Mouse (Mus musculus): Measurements from ENCODE around the gene Fam19a1. TPM values are rescaled to one million over a fixed set of nuclear protein-coding genes. Genes with fewer than 3 reads are reported as not detected.

Gene Fam19a1
- polyA plus RNA-seq, 1 experiment from 2014 or later, result 0.79 TPM

DNA sequence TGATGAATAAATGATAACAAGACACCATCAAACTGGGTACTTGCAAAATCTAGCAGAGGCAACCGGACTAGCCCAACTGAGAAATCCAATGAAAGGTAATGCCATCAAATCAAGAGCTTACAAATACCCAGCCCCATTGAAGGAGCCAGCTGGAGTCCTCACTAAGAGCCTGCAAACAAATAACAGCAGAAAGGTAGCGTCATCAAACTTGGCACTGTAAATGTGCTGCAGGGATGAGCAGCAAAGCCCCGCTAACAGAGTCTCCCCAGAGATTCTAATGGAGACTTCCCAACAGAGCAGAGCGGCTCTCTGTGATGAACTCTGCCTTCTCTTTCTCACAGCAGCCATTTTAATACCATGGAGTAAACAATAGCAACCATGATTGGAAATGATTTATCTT lies 305.9 kb downstream of the Fam19a1 start:
- WGBS, result 80% methylated on average over 4 of the region's 4 CpGs
- Histone ChIP-seq H3K27ac (no peak overlapping the region), H3K36me3 (no peaks in the 10 kb centered on the region), H3K4me3 (no peak overlapping the region), H3K4me1 (no peaks in the 10 kb centered on the region), H3K9me3 (no peaks in the 10 kb centered on the region), H3K27me3 (ENCODE audit: insufficient read depth, poor library complexity, severe bottlenecking) (no peaks in the 10 kb centered on the region)
- DNase-seq (ENCODE audit: low spot score), result no peak

DNA sequence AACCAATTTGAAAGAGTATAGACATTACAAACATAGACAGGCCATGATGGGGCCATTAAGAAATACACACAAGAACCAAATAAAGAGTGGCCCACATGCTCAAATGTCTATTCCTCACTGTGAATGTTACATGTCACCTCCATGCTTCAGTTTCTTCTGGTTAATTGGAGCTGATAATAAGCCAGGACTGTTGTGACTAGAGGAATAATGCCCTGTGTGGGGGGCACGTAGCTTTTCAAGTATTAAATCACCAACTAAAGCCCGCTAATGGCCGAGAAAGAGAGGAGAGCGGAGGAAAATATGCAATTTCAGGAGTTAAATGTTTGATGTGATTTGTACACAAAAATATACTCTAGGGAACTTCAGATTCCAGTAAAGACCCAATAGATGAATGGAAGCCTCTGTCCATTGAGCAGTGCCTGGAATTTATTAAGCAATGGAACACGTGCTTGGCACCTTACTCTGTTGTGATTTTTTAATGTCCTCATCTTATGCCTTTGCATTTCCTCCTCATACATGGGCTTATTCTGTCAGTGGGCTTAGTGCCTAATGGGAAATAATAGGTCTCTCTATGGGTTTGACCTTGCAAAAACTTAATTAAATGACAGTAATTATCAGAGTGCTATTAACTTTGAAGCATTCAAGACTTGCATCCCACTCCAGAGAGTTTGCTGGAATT lies 306.9 kb downstream of the Fam19a1 start:
- H3K4me1 ChIP-seq, result no peaks in the 10 kb centered on the region
- no peaks in the 10 kb centered on the region for H3K27me3 ChIP-seq (ENCODE audit: insufficient read depth, poor library complexity, severe bottlenecking)
- WGBS, result 89% methylated on average over 5 of the region's 5 CpGs
- H3K27ac ChIP-seq, result no peak overlapping the region
- no peak overlapping the region for H3K4me3 ChIP-seq
- no peaks in the 10 kb centered on the region for H3K36me3 ChIP-seq
- H3K9me3 ChIP-seq, result no peaks in the 10 kb centered on the region
- no peak for DNase-seq (ENCODE audit: low spot score)

DNA sequence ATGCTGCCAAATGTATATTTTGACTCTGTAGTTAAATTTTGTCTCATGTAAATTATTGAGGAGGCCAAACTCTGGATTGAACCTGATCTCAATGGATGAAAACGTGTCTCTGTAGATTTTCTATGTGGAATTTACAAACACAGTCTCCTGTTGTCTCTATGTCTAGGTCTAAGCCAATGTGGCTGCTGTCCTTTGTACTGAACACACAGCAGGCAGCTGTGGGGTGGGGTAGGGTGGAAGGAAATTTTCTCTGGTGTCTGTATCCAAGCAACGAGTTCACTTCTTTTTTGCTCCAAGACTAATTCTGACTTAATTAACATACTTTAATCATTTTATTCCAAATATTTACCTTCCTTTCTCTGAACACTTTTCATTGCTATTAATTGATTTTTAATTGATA lies 307.6 kb downstream of the Fam19a1 start:
- no peaks in the 10 kb centered on the region for H3K4me1 ChIP-seq
- no peaks in the 10 kb centered on the region for H3K27me3 ChIP-seq (ENCODE audit: insufficient read depth, poor library complexity, severe bottlenecking)
- H3K4me3 ChIP-seq, result no peak overlapping the region
- no peak for DNase-seq (ENCODE audit: low spot score)
- H3K27ac ChIP-seq, result no peak overlapping the region
- 50% methylated on average over 2 of the region's 2 CpGs for whole genome bisulfite sequencing
- H3K9me3 ChIP-seq, result no peaks in the 10 kb centered on the region
- no peaks in the 10 kb centered on the region for H3K36me3 ChIP-seq

DNA sequence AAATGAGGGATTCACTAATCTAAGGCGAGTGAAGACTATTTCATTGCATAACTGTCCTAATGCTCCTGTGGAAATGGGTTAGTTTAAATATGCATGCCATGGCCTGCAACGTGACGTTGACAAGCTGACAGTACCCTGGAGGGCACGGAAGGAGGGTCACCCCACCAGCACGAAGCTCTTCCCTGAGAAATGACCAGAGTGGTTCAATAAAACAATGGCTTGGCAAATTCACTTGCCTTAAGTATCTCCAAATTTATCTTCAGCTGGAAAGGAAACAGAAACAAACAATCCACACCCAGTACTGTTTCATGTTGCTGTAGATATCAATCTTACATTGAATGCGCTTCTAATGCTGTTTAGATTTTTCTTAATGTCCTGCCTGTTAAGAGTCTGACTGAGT lies 316.4 kb downstream of the Fam19a1 start:
- no peaks in the 10 kb centered on the region for H3K9me3 ChIP-seq
- WGBS, result 72% methylated on average over 6 of the region's 6 CpGs
- no peaks in the 10 kb centered on the region for H3K36me3 ChIP-seq
- no peaks in the 10 kb centered on the region for H3K4me1 ChIP-seq
- H3K27ac ChIP-seq, result no peak overlapping the region
- no peak overlapping the region for H3K4me3 ChIP-seq
- no peaks in the 10 kb centered on the region for H3K27me3 ChIP-seq (ENCODE audit: insufficient read depth, poor library complexity, severe bottlenecking)
- DNase-seq (ENCODE audit: low spot score), result no peak

DNA sequence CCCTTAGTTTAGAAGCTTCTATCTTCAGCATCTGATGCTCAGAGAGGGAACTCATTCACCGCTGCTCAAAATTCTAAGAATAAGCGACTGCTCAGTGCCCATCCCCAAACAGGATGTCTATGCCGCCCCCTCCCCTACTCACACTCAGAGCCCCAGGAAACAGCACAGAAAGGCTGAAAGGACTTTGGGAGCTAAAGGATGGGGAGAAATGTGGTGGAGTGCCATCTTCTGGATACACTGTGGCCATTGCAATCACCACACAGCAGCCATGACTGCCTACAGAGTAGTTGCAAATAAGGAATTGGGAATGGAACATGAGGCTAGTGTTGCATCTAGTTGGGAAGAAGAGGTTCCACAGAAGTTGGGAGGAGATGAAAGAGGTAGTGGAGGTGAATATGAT lies 319.4 kb downstream of the Fam19a1 start:
- no peak for DNase-seq (ENCODE audit: low spot score)
- no peak overlapping the region for H3K27ac ChIP-seq
- H3K4me1 ChIP-seq, result no peaks in the 10 kb centered on the region
- no peaks in the 10 kb centered on the region for H3K9me3 ChIP-seq
- no peak overlapping the region for H3K4me3 ChIP-seq
- no peaks in the 10 kb centered on the region for H3K36me3 ChIP-seq
- 33% methylated on average over 3 of the region's 3 CpGs for WGBS
- no peaks in the 10 kb centered on the region for H3K27me3 ChIP-seq (ENCODE audit: insufficient read depth, poor library complexity, severe bottlenecking)

DNA sequence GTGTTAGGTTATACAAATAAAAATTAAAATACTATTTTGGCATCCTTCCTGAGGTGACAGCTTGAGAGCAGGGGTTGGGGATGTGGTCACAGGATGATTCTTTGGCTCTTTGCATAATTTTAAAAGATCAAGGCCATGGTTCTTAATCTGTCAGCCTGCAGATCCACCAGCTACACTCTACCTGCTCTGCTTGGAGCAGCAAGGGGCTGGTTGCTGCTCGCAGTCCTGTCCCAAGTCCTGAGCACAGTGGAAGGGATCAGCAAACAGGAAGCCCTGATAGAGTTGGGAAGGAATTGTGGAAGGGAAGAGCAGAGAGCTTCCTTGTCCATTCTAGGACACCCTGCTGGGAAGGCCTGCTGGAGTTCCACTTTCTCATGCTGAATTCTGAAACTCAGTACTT lies 320.9 kb downstream of the Fam19a1 start:
- Histone ChIP-seq H3K9me3 (no peaks in the 10 kb centered on the region), H3K27me3 (ENCODE audit: insufficient read depth, poor library complexity, severe bottlenecking) (no peaks in the 10 kb centered on the region), H3K36me3 (no peaks in the 10 kb centered on the region), H3K4me1 (no peaks in the 10 kb centered on the region), H3K27ac (no peak overlapping the region), H3K4me3 (no peak overlapping the region)
- 77% methylated on average over 1 of the region's 1 CpGs for WGBS
- no peak for DNase-seq (ENCODE audit: low spot score)

DNA sequence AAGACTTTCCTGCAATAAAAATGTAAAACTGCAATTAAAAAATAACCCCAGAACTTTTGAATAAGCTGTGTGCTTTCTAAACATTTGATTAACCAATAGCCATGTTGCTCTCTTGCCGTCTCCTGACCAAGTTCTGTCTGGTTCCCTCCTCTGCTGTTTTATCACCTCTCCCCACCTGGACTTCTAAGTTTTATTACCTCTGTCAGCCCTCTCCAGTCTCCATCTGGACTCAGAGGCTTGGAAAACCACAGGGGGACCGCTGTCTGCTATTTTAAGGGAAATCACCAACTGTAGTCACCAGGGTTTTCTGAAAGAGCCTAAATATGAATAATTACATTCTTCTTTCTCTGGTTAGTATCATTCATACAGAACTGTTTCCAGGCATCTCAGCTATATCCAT lies 322.6 kb downstream of the Fam19a1 start:
- H3K27me3 ChIP-seq (ENCODE audit: insufficient read depth, poor library complexity, severe bottlenecking), result no peaks in the 10 kb centered on the region
- H3K9me3 ChIP-seq, result no peaks in the 10 kb centered on the region
- WGBS, result 78% methylated on average over 2 of the region's 2 CpGs
- no peak for DNase-seq (ENCODE audit: low spot score)
- no peaks in the 10 kb centered on the region for H3K36me3 ChIP-seq
- no peak overlapping the region for H3K4me3 ChIP-seq
- no peaks in the 10 kb centered on the region for H3K4me1 ChIP-seq
- no peak overlapping the region for H3K27ac ChIP-seq

DNA sequence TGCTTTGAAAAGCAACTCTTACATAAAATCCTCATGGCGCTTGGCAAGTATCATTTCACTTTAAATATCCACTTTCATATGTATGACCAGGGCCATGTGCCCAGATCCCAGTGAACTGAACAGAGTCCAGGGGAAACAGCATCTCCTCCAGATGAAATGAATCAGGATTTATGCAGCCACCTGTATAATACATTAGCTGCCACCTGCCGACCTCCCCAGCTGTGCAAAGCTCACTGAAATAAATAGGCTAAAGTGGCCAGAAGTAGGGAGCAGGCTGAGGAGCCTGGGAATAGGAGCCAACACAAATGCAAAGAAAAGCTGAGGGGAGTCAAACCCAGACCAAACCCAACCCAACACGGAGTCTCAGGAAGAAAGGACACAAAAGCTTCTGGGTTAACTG lies 324.9 kb downstream of the Fam19a1 start:
- H3K27ac ChIP-seq, result no peak overlapping the region
- 72% methylated on average over 3 of the region's 3 CpGs for WGBS
- H3K4me1 ChIP-seq, result no peaks in the 10 kb centered on the region
- H3K9me3 ChIP-seq, result no peaks in the 10 kb centered on the region
- no peak for DNase-seq (ENCODE audit: low spot score)
- H3K27me3 ChIP-seq (ENCODE audit: insufficient read depth, poor library complexity, severe bottlenecking), result no peaks in the 10 kb centered on the region
- no peak overlapping the region for H3K4me3 ChIP-seq
- H3K36me3 ChIP-seq, result no peaks in the 10 kb centered on the region

DNA sequence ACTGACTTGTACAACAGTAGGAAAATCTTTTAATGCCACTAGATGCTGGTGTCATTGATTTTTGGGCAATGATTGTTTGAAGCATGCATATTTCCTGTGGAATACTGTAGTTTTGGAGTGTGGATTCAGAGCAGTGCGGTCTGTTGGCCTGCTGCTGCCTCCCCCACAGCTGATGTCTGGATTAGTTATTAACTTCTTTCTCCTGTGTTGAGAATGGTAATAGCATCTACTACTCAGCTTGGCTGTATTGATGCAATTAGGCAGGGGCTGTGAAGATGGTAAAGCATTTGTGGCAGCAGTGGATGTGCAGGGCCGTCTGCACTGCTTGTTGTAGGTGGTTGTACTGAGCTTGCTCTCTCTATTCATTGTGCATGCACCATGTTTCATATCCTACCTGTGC lies 326.5 kb downstream of the Fam19a1 start:
- no peak for DNase-seq (ENCODE audit: low spot score)
- Histone ChIP-seq H3K4me3 (no peak overlapping the region), H3K27me3 (ENCODE audit: insufficient read depth, poor library complexity, severe bottlenecking) (no peaks in the 10 kb centered on the region), H3K9me3 (no peaks in the 10 kb centered on the region), H3K4me1 (no peaks in the 10 kb centered on the region), H3K36me3 (no peaks in the 10 kb centered on the region), H3K27ac (no peak overlapping the region)
- WGBS, result 83% methylated on average over 2 of the region's 2 CpGs

DNA sequence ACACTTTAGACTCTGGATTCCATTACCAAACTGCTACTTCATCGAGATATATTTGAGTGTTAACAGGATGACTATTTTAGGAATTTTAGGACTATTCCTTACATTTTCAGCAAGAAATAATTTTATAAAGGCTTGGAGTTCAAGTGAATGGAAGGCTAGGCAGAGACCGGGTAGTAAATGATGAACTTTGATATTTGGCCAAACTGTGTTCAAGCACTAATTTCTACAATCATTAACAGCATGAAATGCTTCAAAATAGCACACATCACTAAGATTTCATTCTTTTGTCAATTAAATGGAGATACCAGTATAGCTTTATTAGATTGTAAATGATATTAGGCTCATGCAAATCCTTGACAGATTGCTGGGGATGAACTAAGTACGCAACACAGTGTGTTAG lies 329.0 kb downstream of the Fam19a1 start:
- H3K27ac ChIP-seq, result no peak overlapping the region
- WGBS, result 84% methylated on average over 3 of the region's 3 CpGs
- H3K36me3 ChIP-seq, result no peaks in the 10 kb centered on the region
- no peaks in the 10 kb centered on the region for H3K27me3 ChIP-seq (ENCODE audit: insufficient read depth, poor library complexity, severe bottlenecking)
- H3K9me3 ChIP-seq, result no peaks in the 10 kb centered on the region
- H3K4me3 ChIP-seq, result no peak overlapping the region
- no peaks in the 10 kb centered on the region for H3K4me1 ChIP-seq
- DNase-seq (ENCODE audit: low spot score), result no peak

DNA sequence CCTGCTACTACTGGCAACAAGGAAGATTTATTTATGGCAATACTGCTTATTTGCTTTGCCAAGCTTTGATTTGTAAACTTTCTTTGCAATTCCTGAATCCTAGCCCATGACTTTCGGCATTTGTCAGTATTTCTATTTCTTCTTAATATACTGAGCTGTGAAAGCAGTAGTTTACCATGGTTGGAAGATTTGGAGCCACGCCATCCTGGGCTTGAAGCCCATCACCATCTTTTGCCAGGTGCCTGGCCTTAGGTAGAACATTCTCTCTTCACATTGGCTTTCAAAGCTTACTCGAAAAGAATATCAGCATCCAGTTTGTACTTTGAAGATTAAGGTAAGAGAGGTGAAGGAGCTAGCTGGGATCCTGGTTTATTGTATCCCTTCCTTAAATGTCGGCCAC lies 334.5 kb downstream of the Fam19a1 start:
- 83% methylated on average over 4 of the region's 4 CpGs for WGBS
- Histone ChIP-seq H3K4me3 (no peak overlapping the region), H3K36me3 (no peaks in the 10 kb centered on the region), H3K4me1 (no peaks in the 10 kb centered on the region), H3K27ac (no peak overlapping the region), H3K27me3 (ENCODE audit: insufficient read depth, poor library complexity, severe bottlenecking) (no peaks in the 10 kb centered on the region), H3K9me3 (no peaks in the 10 kb centered on the region)
- no peak for DNase-seq (ENCODE audit: low spot score)

DNA sequence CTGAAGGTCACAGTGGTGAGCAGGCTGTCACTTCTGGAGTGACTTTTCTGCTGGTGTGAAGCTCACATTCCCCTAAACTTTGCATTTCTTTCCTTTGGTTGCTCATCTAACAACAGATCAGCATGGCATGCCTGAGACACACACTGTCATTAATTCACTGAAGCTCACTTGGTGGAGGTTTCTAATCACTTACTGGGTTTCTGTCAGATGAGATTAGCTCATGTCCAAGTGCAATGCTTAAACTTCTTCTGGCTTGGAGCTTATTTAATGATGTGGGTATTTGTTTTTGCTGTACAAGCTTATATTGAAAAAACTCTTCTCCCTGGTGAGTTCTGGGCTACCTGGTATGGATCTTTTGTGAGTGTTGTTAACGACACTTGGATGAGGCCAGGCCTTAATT lies 343.3 kb downstream of the Fam19a1 start:
- Histone ChIP-seq H3K27me3 (ENCODE audit: insufficient read depth, poor library complexity, severe bottlenecking) (no peaks in the 10 kb centered on the region), H3K36me3 (no peaks in the 10 kb centered on the region), H3K27ac (no peak overlapping the region), H3K4me1 (no peaks in the 10 kb centered on the region; the same call in 1 of the 2 replicates), H3K4me3 (no peak overlapping the region), H3K9me3 (no peaks in the 10 kb centered on the region)
- WGBS, result 81% methylated on average over 1 of the region's 1 CpGs
- DNase-seq (ENCODE audit: low spot score), result no peak

DNA sequence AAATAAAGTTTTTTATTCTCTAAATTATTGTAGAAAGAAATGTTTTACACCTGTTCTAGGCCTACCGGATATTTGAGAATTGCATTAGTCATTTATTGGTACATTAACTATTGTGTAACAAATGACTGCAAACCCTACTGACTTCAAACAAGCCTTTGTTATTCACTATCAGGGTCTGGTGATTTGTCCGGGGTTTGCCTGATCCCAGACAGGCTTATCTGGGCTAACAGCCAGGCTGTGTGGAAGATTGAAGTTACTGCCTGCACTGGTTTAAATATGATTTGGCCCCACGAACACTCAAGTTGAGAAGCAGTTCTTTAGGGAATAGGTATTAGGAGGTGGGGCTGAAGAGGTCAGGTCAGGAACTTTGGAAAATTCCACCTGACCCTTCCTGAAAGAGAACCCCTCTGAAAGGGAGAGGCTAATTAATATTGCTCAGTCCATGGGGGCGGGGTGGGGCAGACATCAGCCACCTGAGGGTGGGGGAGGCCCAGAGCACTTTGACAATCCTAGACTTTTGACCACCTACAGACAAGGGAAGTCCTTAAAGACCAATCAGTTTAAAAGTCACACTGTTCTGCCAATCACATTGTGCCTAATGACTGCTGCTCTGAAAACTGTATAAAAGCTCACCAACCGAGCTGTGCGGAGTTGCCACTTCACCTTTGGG lies 344.8 kb downstream of the Fam19a1 start:
- Histone ChIP-seq H3K9me3 (no peaks in the 10 kb centered on the region), H3K4me1 (no peaks in the 10 kb centered on the region; the same call in 1 of the 2 replicates), H3K27ac (no peak overlapping the region), H3K36me3 (no peaks in the 10 kb centered on the region), H3K4me3 (no peak overlapping the region), H3K27me3 (ENCODE audit: insufficient read depth, poor library complexity, severe bottlenecking) (no peaks in the 10 kb centered on the region)
- 53% methylated on average over 6 of the region's 6 CpGs for WGBS
- no peak for DNase-seq (ENCODE audit: low spot score)

DNA sequence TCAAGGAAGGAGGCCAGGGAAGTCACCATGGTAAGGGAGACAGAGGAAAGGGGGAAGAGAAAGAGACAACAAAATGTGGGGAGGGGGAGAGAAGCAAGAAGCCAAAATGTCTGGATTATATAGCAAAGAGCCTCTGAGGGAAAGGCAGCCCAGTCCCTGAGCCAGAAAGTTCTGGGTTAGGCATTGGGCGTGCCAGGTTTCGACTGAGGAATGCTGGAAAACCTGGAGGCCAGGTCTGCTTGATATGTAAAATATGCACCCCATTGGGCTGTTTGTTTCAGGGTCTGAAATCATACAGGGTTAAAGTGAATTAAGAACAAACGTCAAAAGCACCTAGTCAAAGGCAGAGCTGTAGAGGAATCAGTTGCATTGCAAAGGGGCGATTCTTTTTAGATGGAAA lies 346.1 kb downstream of the Fam19a1 start:
- Histone ChIP-seq H3K4me1 (no peaks in the 10 kb centered on the region; the same call in 1 of the 2 replicates), H3K9me3 (no peaks in the 10 kb centered on the region), H3K36me3 (no peaks in the 10 kb centered on the region), H3K27me3 (ENCODE audit: insufficient read depth, poor library complexity, severe bottlenecking) (no peaks in the 10 kb centered on the region), H3K27ac (no peak overlapping the region), H3K4me3 (no peak overlapping the region)
- DNase-seq (ENCODE audit: low spot score), result no peak
- WGBS, result 61% methylated on average over 4 of the region's 4 CpGs
